Mouse (Mus musculus): ENCODE measurements at regions not wholly inside any gene's neighbourhood (a gene's known extent, or its start where the extent isn't known, plus 50 kb on each side); places are given as distances from the start of the nearest gene placed in this dataset.

- Histone ChIP-seq H3K9me3 (ENCODE audit: low read length) (no peaks in the 10 kb centered on the region), H3K36me3 (ENCODE audit: insufficient read depth, low read length) (no peaks in the 10 kb centered on the region), H3K9ac (replicated peaks; ENCODE audit: low read length, poor library complexity, severe bottlenecking) (no peak overlapping the region), H3K4me1 (ENCODE audit: insufficient read depth, low read length) (peaks cover 3% of the 10 kb centered on the region; the same call in 1 of the 2 replicates), H3K27ac (ENCODE audit: low read depth, low read length) (no peak overlapping the region), H3K4me2 (ENCODE audit: low read depth, low read length, poor library complexity, severe bottlenecking) (peak overlapping the region; percentile 42), H3K4me3 (ENCODE audit: low read depth, low read length) (peak overlapping the region; percentile 23), H3K27me3 (ENCODE audit: insufficient read depth, low read length) (peaks cover 34% of the 10 kb centered on the region)
- no peak for DNase-seq (ENCODE audit: low spot score)
- WGBS = 8% methylated on average over 35 of the region's 36 CpGs
- no peak for TF ChIP-seq CTCF (IDR thresholded peaks at IDR 0.05)
- 0 out of 2 replicates have a peak, but pooled peaks have one; percentile 20 for ATAC-seq (ENCODE audit: low FRiP score)
These were observed 69.5 kb upstream of the Msx1 start for GRCm38 (mm10) chr5:37893639-37894550.

- no peak overlapping the region for H3K4me2 ChIP-seq (ENCODE audit: low read depth, low read length, poor library complexity, severe bottlenecking)
- H3K27me3 ChIP-seq (ENCODE audit: insufficient read depth, low read length) = peaks cover 30% of the 10 kb centered on the region
- DNase-seq (ENCODE audit: low spot score) (no peak), ATAC-seq (ENCODE audit: low FRiP score) (no peak)
- H3K4me1 ChIP-seq (ENCODE audit: insufficient read depth, low read length) = peaks cover 3% of the 10 kb centered on the region; the same call in 1 of the 2 replicates
- no peak overlapping the region for H3K27ac ChIP-seq (ENCODE audit: low read depth, low read length)
- H3K9ac ChIP-seq (replicated peaks; ENCODE audit: low read length, poor library complexity, severe bottlenecking) = no peak overlapping the region
- no peaks in the 10 kb centered on the region for H3K36me3 ChIP-seq (ENCODE audit: insufficient read depth, low read length)
- 59% methylated on average over 11 of the region's 11 CpGs for WGBS
- TF ChIP-seq CTCF (IDR thresholded peaks at IDR 0.05) = no peak
- H3K4me3 ChIP-seq (ENCODE audit: low read depth, low read length) = no peak overlapping the region
- no peaks in the 10 kb centered on the region for H3K9me3 ChIP-seq (ENCODE audit: low read length)
These were observed 66.3 kb upstream of the Msx1 start for GRCm38 (mm10) chr5:37890641-37891040.

GRCm38 (mm10) chr5:37879668-37880380 lies 55.4 kb upstream of the Msx1 start:
- Histone ChIP-seq H3K4me3 (ENCODE audit: low read depth, low read length) (no peak overlapping the region), H3K9ac (replicated peaks; ENCODE audit: low read length, poor library complexity, severe bottlenecking) (no peak overlapping the region), H3K4me1 (ENCODE audit: insufficient read depth, low read length) (no peaks in the 10 kb centered on the region), H3K4me2 (ENCODE audit: low read depth, low read length, poor library complexity, severe bottlenecking) (no peak overlapping the region), H3K27ac (ENCODE audit: low read depth, low read length) (no peak overlapping the region), H3K27me3 (ENCODE audit: insufficient read depth, low read length) (no peaks in the 10 kb centered on the region), H3K9me3 (ENCODE audit: low read length) (no peaks in the 10 kb centered on the region), H3K36me3 (ENCODE audit: insufficient read depth, low read length) (no peaks in the 10 kb centered on the region)
- no peak for ATAC-seq (ENCODE audit: low FRiP score)
- 69% methylated on average over 2 of the region's 2 CpGs for WGBS
- no peak for TF ChIP-seq CTCF (IDR thresholded peaks at IDR 0.05)
- peak; percentile 73 for DNase-seq (ENCODE audit: low spot score)

GRCm38 (mm10) chr5:37876240-37876639 lies 51.9 kb upstream of the Msx1 start:
- DNase-seq (ENCODE audit: low spot score) (no peak), ATAC-seq (ENCODE audit: low FRiP score) (no peak)
- Histone ChIP-seq H3K9ac (replicated peaks; ENCODE audit: low read length, poor library complexity, severe bottlenecking) (no peak overlapping the region), H3K9me3 (ENCODE audit: low read length) (no peaks in the 10 kb centered on the region), H3K4me2 (ENCODE audit: low read depth, low read length, poor library complexity, severe bottlenecking) (no peak overlapping the region), H3K36me3 (ENCODE audit: insufficient read depth, low read length) (no peaks in the 10 kb centered on the region), H3K27ac (ENCODE audit: low read depth, low read length) (no peak overlapping the region), H3K4me3 (ENCODE audit: low read depth, low read length) (no peak overlapping the region), H3K27me3 (ENCODE audit: insufficient read depth, low read length) (no peaks in the 10 kb centered on the region), H3K4me1 (ENCODE audit: insufficient read depth, low read length) (no peaks in the 10 kb centered on the region)
- TF ChIP-seq CTCF (IDR thresholded peaks at IDR 0.05) = no peak
- 74% methylated on average over 4 of the region's 4 CpGs for WGBS

- ATAC-seq (ENCODE audit: low FRiP score) (no peak), DNase-seq (ENCODE audit: low spot score) (no peak)
- Histone ChIP-seq H3K4me2 (ENCODE audit: low read depth, low read length, poor library complexity, severe bottlenecking) (no peak overlapping the region), H3K36me3 (ENCODE audit: insufficient read depth, low read length) (no peaks in the 10 kb centered on the region), H3K27ac (ENCODE audit: low read depth, low read length) (no peak overlapping the region), H3K4me3 (ENCODE audit: low read depth, low read length) (no peak overlapping the region), H3K27me3 (ENCODE audit: insufficient read depth, low read length) (no peaks in the 10 kb centered on the region), H3K9ac (replicated peaks; ENCODE audit: low read length, poor library complexity, severe bottlenecking) (no peak overlapping the region), H3K4me1 (ENCODE audit: insufficient read depth, low read length) (no peaks in the 10 kb centered on the region), H3K9me3 (ENCODE audit: low read length) (no peaks in the 10 kb centered on the region)
- no peak for TF ChIP-seq CTCF (IDR thresholded peaks at IDR 0.05)
- WGBS = 88% methylated on average over 13 of the region's 13 CpGs
These were observed 51.1 kb upstream of the Msx1 start for GRCm38 (mm10) chr5:37875452-37875851.

- ATAC-seq (ENCODE audit: low FRiP score) = no peak
- Histone ChIP-seq H3K4me2 (ENCODE audit: low read depth, low read length, poor library complexity, severe bottlenecking) (no peak overlapping the region), H3K27me3 (ENCODE audit: insufficient read depth, low read length) (no peaks in the 10 kb centered on the region), H3K4me3 (ENCODE audit: low read depth, low read length) (no peak overlapping the region), H3K4me1 (ENCODE audit: insufficient read depth, low read length) (no peaks in the 10 kb centered on the region), H3K27ac (ENCODE audit: low read depth, low read length) (no peak overlapping the region), H3K36me3 (ENCODE audit: insufficient read depth, low read length) (no peaks in the 10 kb centered on the region), H3K9ac (replicated peaks; ENCODE audit: low read length, poor library complexity, severe bottlenecking) (no peak overlapping the region), H3K9me3 (ENCODE audit: low read length) (no peaks in the 10 kb centered on the region)
- no peak for TF ChIP-seq CTCF (IDR thresholded peaks at IDR 0.05)
- DNase-seq (ENCODE audit: low spot score) = peak; percentile 66
- 58% methylated on average over 6 of the region's 6 CpGs for WGBS
These were observed 50.5 kb upstream of the Msx1 start for GRCm38 (mm10) chr5:37874784-37875281.

All from midbrain, postnatal 0 days (tissue).